ENCODE assay signal across 8 mouse cellular contexts in the genomic region with DNA sequence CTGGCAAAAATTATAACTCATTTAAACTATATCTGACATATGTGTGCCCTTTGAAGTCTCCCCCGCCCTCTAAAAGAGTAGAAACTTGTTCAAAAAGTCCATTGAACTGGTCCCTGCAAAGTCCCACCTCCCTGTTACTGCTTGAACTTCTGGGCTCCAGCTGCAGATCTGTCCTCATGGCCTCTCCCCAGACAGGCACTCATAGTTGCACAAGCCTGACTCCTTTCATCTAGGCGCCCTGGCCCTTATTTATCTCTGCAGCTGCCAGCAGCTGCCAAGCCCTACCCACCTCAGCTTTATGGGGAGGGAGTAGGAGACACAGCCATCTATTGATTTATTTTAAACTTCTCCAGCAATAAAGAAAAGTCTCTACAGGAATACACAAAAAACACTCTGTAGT.
A peak's percentile ranks its signal among the peaks of the same experiment; 100 is the strongest.
DNase-seq lines count a peak whose midpoint lies in the region; ATAC-seq and TF ChIP-seq lines count a peak whose summit lies in the region.

No protein-coding gene starts in this region.

- no peaks in the 10 kb centered on the region for H3K27me3 ChIP-seq in neural tube, embryonic 13.5 days
- H3K27me3 ChIP-seq in neural tube, embryonic 15.5 days (replicated peaks): no peaks in the 10 kb centered on the region
- no peaks in the 10 kb centered on the region for H3K27me3 ChIP-seq in liver, postnatal 0 days (ENCODE audit: insufficient read depth, low read length)
- no peaks in the 10 kb centered on the region for H3K27me3 ChIP-seq in midbrain, postnatal 0 days (ENCODE audit: insufficient read depth, low read length)

- H3K4me1 ChIP-seq in neural tube, embryonic 13.5 days (replicated peaks): peaks cover 8% of the 10 kb centered on the region
- H3K4me1 ChIP-seq in neural tube, embryonic 15.5 days: no peaks in the 10 kb centered on the region
- H3K4me1 ChIP-seq in liver, postnatal 0 days (ENCODE audit: insufficient read depth): no peaks in the 10 kb centered on the region
- no peaks in the 10 kb centered on the region for H3K4me1 ChIP-seq in midbrain, postnatal 0 days (ENCODE audit: insufficient read depth, low read length)

- no peak overlapping the region for H3K9ac ChIP-seq in neural tube, embryonic 13.5 days
- no peak overlapping the region for H3K9ac ChIP-seq in neural tube, embryonic 15.5 days (replicated peaks)
- no peak overlapping the region for H3K9ac ChIP-seq in liver, postnatal 0 days (replicated peaks)
- no peak overlapping the region for H3K9ac ChIP-seq in midbrain, postnatal 0 days (replicated peaks; ENCODE audit: low read length, poor library complexity, severe bottlenecking)

- TF ChIP-seq EP300 in liver, postnatal 0 days (IDR thresholded peaks at IDR 0.05; ENCODE audit: low read depth): no peak

- peaks cover 11% of the 10 kb centered on the region for H3K36me3 ChIP-seq in neural tube, embryonic 13.5 days
- H3K36me3 ChIP-seq in neural tube, embryonic 15.5 days: peaks cover 5% of the 10 kb centered on the region
- 0 out of 2 replicates have a peak, but pooled peaks cover 5% of the 10 kb centered on the region for H3K36me3 ChIP-seq in liver, postnatal 0 days (replicated peaks; ENCODE audit: insufficient read depth, low read length)
- H3K36me3 ChIP-seq in midbrain, postnatal 0 days (ENCODE audit: insufficient read depth, low read length): no peaks in the 10 kb centered on the region

- H3K9me3 ChIP-seq in neural tube, embryonic 13.5 days: no peaks in the 10 kb centered on the region
- H3K9me3 ChIP-seq in neural tube, embryonic 15.5 days (replicated peaks): no peaks in the 10 kb centered on the region
- H3K9me3 ChIP-seq in liver, postnatal 0 days (ENCODE audit: low read length): no peaks in the 10 kb centered on the region
- H3K9me3 ChIP-seq in midbrain, postnatal 0 days (ENCODE audit: low read length): no peaks in the 10 kb centered on the region

- no peak overlapping the region for H3K4me3 ChIP-seq in neural tube, embryonic 13.5 days
- no peak overlapping the region for H3K4me3 ChIP-seq in neural tube, embryonic 15.5 days (replicated peaks)
- H3K4me3 ChIP-seq in liver, postnatal 0 days (ENCODE audit: low read depth, low read length): no peak overlapping the region
- H3K4me3 ChIP-seq in midbrain, postnatal 0 days (ENCODE audit: low read depth, low read length): no peak overlapping the region

- no peak for ATAC-seq in neural tube, embryonic 13.5 days (ENCODE audit: low read depth)
- no peak for ATAC-seq in neural tube, embryonic 15.5 days (ENCODE audit: low FRiP score)
- peak; percentile 77 for ATAC-seq in liver, postnatal 0 days
- ATAC-seq in midbrain, postnatal 0 days (ENCODE audit: low FRiP score): no peak

- peak; percentile 56 to 58 for DNase-seq in heart, postnatal 10 days
- DNase-seq in liver, postnatal 0 days: peak; percentile 49
- DNase-seq in thymus, postnatal 36 days: peak; percentile 11 to 39
- DNase-seq in left cerebral cortex, postnatal 4 days: no peak
- no peak for DNase-seq in cerebellum, postnatal 10 days
- DNase-seq in midbrain, postnatal 0 days (ENCODE audit: low spot score): no peak

- no peak overlapping the region for H3K4me2 ChIP-seq in neural tube, embryonic 13.5 days
- H3K4me2 ChIP-seq in neural tube, embryonic 15.5 days: no peak overlapping the region
- H3K4me2 ChIP-seq in liver, postnatal 0 days (ENCODE audit: low read depth, low read length): no peak overlapping the region
- H3K4me2 ChIP-seq in midbrain, postnatal 0 days (ENCODE audit: low read depth, low read length, poor library complexity, severe bottlenecking): no peak overlapping the region

- 0 out of 2 replicates have a peak overlapping the region, but pooled peaks have one; percentile 33 for H3K27ac ChIP-seq in neural tube, embryonic 13.5 days (replicated peaks)
- no peak overlapping the region for H3K27ac ChIP-seq in neural tube, embryonic 15.5 days (replicated peaks)
- no peak overlapping the region for H3K27ac ChIP-seq in liver, postnatal 0 days (ENCODE audit: low read depth)
- no peak overlapping the region for H3K27ac ChIP-seq in midbrain, postnatal 0 days (ENCODE audit: low read depth, low read length)

- intact Hi-C loops in heart, postnatal 10 days (cut with DNase I): no loop called here
- intact Hi-C loops in left cerebral cortex, postnatal 4 days (cut with DNase I): no loop called here

- TF ChIP-seq CTCF in liver, postnatal 0 days (IDR thresholded peaks at IDR 0.05; ENCODE audit: low read depth): no peak
- no peak for TF ChIP-seq CTCF in midbrain, postnatal 0 days (IDR thresholded peaks at IDR 0.05)

- 54% methylated on average over 2 of the region's 2 CpGs for WGBS in neural tube, embryonic 13.5 days
- 55% methylated on average over 2 of the region's 2 CpGs for WGBS in neural tube, embryonic 15.5 days
- 27% methylated on average over 2 of the region's 2 CpGs for WGBS in liver, postnatal 0 days (ENCODE audit: insufficient replicate concordance)
- 77% methylated on average over 2 of the region's 2 CpGs for WGBS in midbrain, postnatal 0 days

Comparison
In these comparisons a context has a peak if more than half of its experiments do, and no peak if none do; other contexts are left out.
1. DNase-seq: peak in heart, postnatal 10 days (2 of 2), liver, postnatal 0 days (single experiment) and thymus, postnatal 36 days (2 of 2); none in left cerebral cortex, postnatal 4 days (single experiment), cerebellum, postnatal 10 days (0 of 2) and midbrain, postnatal 0 days (single experiment).